In the genomic region with DNA sequence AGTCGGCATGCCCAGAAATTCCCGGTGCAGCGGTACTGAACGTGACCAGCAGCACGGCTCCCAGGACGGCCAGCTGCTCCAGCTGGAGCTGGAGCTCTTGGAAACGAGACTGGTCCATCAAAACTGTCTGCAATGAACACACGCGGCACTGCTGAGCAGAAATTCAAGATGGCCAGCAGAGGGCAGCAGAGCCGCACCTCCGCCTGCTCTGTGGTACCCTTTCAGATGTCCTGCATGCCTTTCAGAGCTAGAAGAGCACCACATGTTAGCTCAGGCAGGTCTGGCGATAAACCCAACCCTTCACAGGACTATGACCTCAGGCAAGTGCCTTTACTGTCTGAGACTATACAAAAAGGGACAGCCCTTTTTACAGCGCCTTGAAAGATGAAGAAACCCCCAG, we compare ENCODE assay signal across 8 mouse cellular contexts. TPM values are rescaled to one million over a fixed set of nuclear protein-coding genes. Genes with fewer than 3 reads are reported as not detected.
DNase-seq lines count a peak whose midpoint lies in the region; ATAC-seq lines count a peak whose summit lies in the region.

No protein-coding gene starts in this region.

- no peak overlapping the region for H3K9ac ChIP-seq in hindbrain, embryonic 15.5 days

- WGBS in hindbrain, embryonic 15.5 days, result 6% methylated on average over 13 of the region's 13 CpGs

- peak; percentile 95 for DNase-seq in NIH3T3 (ENCODE audit: low read depth)
- DNase-seq in cerebellum, postnatal 14 days, result peak; percentile 90 to 92
- DNase-seq in frontal cortex, postnatal 36 days (ENCODE audit: low spot score in 2 of 2), result peak; percentile 75 to 80
- peak; percentile 37 for DNase-seq in left cerebral cortex, adult 11 months (ENCODE audit: low spot score)
- DNase-seq in lung, postnatal 36 days, result peak; percentile 74
- DNase-seq in right cerebral cortex, adult 18-20 months, result peak; percentile 83
- DNase-seq in urinary bladder, adult 2 months (ENCODE audit: low spot score), result peak; percentile 53

- H3K4me3 ChIP-seq in hindbrain, embryonic 15.5 days, result no peak overlapping the region

- H3K36me3 ChIP-seq in hindbrain, embryonic 15.5 days, result peaks cover 37% of the 10 kb centered on the region

- no peak overlapping the region for H3K4me2 ChIP-seq in hindbrain, embryonic 15.5 days

- H3K27me3 ChIP-seq in hindbrain, embryonic 15.5 days, result no peaks in the 10 kb centered on the region

- no peaks in the 10 kb centered on the region for H3K4me1 ChIP-seq in hindbrain, embryonic 15.5 days (replicated peaks)

- H3K9me3 ChIP-seq in hindbrain, embryonic 15.5 days, result no peaks in the 10 kb centered on the region

- H3K27ac ChIP-seq in hindbrain, embryonic 15.5 days (replicated peaks), result no peak overlapping the region

- peak; percentile 92 for ATAC-seq in hindbrain, embryonic 15.5 days (ENCODE audit: low FRiP score, low read depth)

RNA-seq across cellular contexts. Expression of gene Tcp11l1, which starts 26.6 kb away (rescaled TPM):
- polyA plus RNA-seq in hindbrain, embryonic 15.5 days (2015; fragmentation: Nextera tagmentation; extraction: Ambion mirVana), result 59.3 and 61.5 TPM in 2 replicates
- polyA plus RNA-seq in urinary bladder, adult 2 months (2012; rRNA removed), result 11.4 and 13.8 TPM in 2 replicates

RNA-seq across cellular contexts. Expression of gene Pin1rt1, which starts 30.8 kb away (rescaled TPM):
- polyA plus RNA-seq in hindbrain, embryonic 15.5 days (2015; fragmentation: Nextera tagmentation; extraction: Ambion mirVana), result 0.13 TPM in 1 of 2 replicates, not detected in the other
- not detected in 2 replicates for polyA plus RNA-seq in urinary bladder, adult 2 months (2012; rRNA removed)

RNA-seq across cellular contexts. Expression of gene Depdc7, which starts 57.3 kb away (rescaled TPM):
- polyA plus RNA-seq in hindbrain, embryonic 15.5 days (2015; fragmentation: Nextera tagmentation; extraction: Ambion mirVana), result 1.2 and 1.6 TPM in 2 replicates
- polyA plus RNA-seq in urinary bladder, adult 2 months (2012; rRNA removed), result 11.2 and 15.3 TPM in 2 replicates

Comparison
In these comparisons a context has a peak if more than half of its experiments do, and no peak if none do; other contexts are left out.
1. DNase-seq: peak in every context shown above with its lines; median percentile 95 in NIH3T3; 91 in cerebellum, postnatal 14 days; 83 in right cerebral cortex, adult 18-20 months; 78 in frontal cortex, postnatal 36 days; 74 in lung, postnatal 36 days; 53 in urinary bladder, adult 2 months; 37 in left cerebral cortex, adult 11 months.